Mouse (Mus musculus) MEL (cell line): ENCODE measurements around the gene Prkcz.
A peak's percentile ranks its signal among the peaks of the same experiment; 100 is the strongest.

Source experiments
- CHD2 ChIP-seq: IDR thresholded peaks from 2 replicates; pipeline ENCODE4 v1.6.1; 2011; ENCODE audit warnings: low read length, improper control_type of control experiment
- CTCF ChIP-seq, 3 experiments: IDR thresholded peaks in 2 of 3; conservative IDR thresholded peaks in 1 of 3; 2 replicates each; pipeline ENCODE4 v1.5.1; 2011 to 2012; ENCODE audit warnings: low read length in 3 of 3, low read depth in 2 of 3, mild to moderate bottlenecking in 2 of 3, improper control_type of control experiment in 1 of 3, inconsistent platforms in 1 of 3, mixed read lengths in 1 of 3, moderate library complexity in 1 of 3; ENCODE audit not compliant: control insufficient read depth in 1 of 3, insufficient read depth in 1 of 3, poor library complexity in 1 of 3, severe bottlenecking in 1 of 3
- E2F4 ChIP-seq: IDR thresholded peaks from 2 replicates; pipeline ENCODE4 v1.6.1; 2011; ENCODE audit warnings: low read depth, low read length, improper control_type of control experiment, borderline replicate concordance
- ELF1 ChIP-seq: IDR thresholded peaks from 2 replicates; pipeline ENCODE4 v1.6.1; 2014; ENCODE audit warnings: low read depth, mild to moderate bottlenecking, inconsistent platforms, low read length, improper control_type of control experiment, moderate library complexity
- EP300 ChIP-seq, 2 experiments: IDR thresholded peaks; 2 replicates each; pipeline ENCODE4 v1.6.1; 2011; ENCODE audit warnings: improper control_type of control experiment in 2 of 2, low read length in 2 of 2, low read depth in 1 of 2, mild to moderate bottlenecking in 1 of 2
- MEF2A ChIP-seq: IDR thresholded peaks from 2 replicates; pipeline ENCODE4 v1.6.1; 2014; ENCODE audit warnings: low read depth, mild to moderate bottlenecking, inconsistent platforms, low read length, improper control_type of control experiment; ENCODE audit not compliant: poor library complexity, insufficient replicate concordance, severe bottlenecking; ENCODE audit errors: extremely low read depth

DNA sequence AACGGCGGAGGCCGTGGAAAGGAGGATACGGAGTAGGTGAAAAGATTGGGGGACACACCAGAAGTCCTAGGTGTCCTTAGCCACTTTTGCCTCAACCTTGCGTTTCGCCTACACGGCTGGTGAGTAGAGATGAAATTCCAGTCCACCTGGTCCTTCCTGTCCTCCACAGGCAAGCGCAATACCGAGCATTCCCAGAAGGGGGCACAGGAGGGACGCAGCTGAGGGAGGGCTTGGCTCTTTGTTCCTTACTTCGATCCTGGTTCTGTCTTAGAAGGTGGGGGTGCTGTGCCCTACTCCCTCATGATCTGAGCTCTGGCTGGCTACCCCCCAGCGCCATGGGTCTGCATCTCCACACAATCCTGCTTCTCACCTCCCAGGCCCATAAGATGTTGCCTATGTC is 7.5 kb upstream of the Prkcz start:
- peak; percentile 79 to 95 (median 85) for TF ChIP-seq CTCF (IDR thresholded peaks at IDR 0.05 in 2 of 3, conservative IDR thresholded peaks at IDR 0.05 in 1 of 3; ENCODE audit: control insufficient read depth in 1 of 3, insufficient read depth in 1 of 3, low read depth in 2 of 3, low read length in 3 of 3, poor library complexity in 1 of 3, severe bottlenecking in 1 of 3)
- TF ChIP-seq CHD2: no peak
- no peak for TF ChIP-seq ELF1
- no peak for TF ChIP-seq EP300 (IDR thresholded peaks at IDR 0.05; ENCODE audit: low read depth in 1 of 2, low read length in 2 of 2)
- no peak for TF ChIP-seq MEF2A
- no peak for TF ChIP-seq E2F4
